Mouse (Mus musculus) cerebellum, adult (tissue): ENCODE results near the gene Igsf10.
"Not testable (repeated sequence)": the region's sequence is repeated elsewhere in the genome, so short reads cannot be mapped to it uniquely, and the experiment has no call there.

Experiments used
- ATAC-seq: cut with Nextera tagmentation; 2 replicates; pipeline ENCODE4 v1.9.2; 2017; ENCODE audit warnings: mild to moderate bottlenecking, moderate library complexity, mixed read lengths; ENCODE audit not compliant: insufficient number of reproducible peaks, low FRiP score, low TSS enrichment

Gene Igsf10

GRCm38 (mm10) chr3:59344065-59344905 is at the start of gene Igsf10:
Gene Igsf10, minus strand, starts transcription at chr3:59344394.
- ATAC-seq: peak; percentile 60

GRCm38 (mm10) chr3:59385553-59385952 is 41.4 kb upstream of the Igsf10 start:
- no peak for ATAC-seq

DNA sequence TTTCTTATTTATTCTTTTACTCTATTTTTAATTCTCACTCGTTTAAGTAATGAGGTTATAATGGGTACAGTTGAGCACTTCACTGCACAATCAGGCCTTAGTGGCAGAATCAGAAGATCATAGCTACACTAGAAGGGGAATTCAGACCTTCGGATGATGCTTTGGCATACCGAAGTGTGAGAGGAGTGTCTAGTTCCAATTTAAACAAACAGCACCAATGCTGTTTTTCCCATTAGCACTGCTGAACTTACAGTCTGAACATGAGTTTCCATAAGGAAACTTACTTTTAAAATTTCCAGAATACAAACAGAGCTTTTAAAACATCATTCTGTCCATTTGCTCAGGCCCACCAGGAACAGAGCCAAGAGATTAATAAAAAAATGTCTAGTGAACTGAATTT is 40.8 kb upstream of the Igsf10 start:
- ATAC-seq: no peak

DNA sequence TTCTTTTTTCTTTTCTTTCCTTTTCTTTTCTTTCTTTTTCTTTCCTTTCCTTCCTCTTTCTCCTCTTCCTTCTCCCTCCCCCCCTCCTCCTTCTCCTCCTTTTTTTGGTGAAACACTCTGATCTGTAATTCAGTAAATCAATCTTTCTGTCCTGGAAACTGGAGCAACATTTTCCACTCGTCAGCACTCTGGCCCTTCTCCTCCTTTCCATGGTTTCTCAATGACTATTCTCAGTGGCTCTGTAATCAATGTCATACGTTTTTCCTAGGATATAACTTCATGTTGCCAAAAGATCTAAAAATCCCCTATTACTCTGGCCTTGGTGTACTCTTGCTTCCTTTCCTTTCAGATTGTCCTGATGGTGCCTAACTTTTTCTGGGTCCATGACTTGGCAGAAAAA is 40.1 kb upstream of the Igsf10 start:
- no peak for ATAC-seq

GRCm38 (mm10) chr3:59378791-59379190 is 34.6 kb upstream of the Igsf10 start:
- ATAC-seq: not testable (repeated sequence)

DNA sequence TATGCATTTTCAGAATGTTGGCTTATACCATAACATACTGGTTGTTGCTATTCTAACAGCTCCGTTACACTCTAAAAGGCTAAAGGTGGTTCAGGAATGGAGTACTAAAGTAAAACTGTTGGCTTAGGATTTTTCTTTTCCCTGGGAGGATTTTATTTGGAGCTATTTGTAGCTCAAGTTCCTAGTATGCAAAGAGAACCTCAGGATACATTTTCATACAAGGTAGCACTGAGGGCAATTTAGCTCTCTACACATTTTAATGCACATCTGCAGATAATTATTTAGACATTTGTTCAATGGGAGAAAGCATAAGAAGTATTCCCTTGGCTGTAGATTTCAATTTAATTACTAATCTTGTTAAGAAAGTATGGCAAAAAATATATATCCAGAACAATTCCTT is 17.7 kb upstream of the Igsf10 start:
- no peak for ATAC-seq

- ATAC-seq: no peak
Observed at GRCm38 (mm10) chr3:59360102-59360501, 15.9 kb upstream of the Igsf10 start.

GRCm38 (mm10) chr3:59354156-59354555 is 10.0 kb upstream of the Igsf10 start:
- no peak for ATAC-seq

DNA sequence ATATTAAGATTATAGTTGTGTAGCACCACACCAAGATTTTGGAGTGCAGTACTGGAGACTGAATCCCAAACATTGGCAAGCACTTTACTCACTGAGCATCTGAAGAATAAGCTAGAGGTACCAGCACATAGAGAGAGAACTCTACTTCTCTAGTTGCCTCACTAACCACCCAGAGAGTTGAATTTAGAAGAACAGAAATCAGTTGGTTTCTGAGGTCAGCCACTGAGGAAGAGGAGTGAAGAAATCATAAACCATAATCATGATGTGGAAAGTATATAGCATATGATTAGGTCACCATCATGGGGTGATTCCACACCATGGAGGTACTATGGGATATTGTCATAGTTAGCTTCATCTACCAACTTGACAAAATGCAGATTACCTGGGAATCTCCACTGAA is 7.6 kb upstream of the Igsf10 start:
- ATAC-seq: no peak

DNA sequence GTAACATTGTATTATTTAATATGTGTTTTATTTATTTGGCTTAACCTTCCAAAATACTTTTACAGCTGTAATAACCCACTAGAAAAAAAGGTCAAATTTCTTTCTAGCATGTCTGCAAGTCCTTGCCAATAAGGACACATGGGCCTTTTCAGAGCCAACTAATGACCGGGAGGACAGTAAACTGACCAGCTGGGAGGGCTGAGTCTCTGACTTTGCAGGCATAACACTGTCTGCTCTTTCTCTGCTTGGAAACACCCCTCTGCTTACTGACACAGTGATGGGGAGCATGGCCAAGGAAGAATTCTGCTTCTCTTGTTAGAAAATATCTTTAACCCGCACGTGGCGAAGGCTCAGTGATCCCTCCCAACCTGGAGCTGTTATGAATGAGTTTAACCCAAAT is 1.2 kb downstream of the Igsf10 start:
- ATAC-seq: peak; percentile 82

DNA sequence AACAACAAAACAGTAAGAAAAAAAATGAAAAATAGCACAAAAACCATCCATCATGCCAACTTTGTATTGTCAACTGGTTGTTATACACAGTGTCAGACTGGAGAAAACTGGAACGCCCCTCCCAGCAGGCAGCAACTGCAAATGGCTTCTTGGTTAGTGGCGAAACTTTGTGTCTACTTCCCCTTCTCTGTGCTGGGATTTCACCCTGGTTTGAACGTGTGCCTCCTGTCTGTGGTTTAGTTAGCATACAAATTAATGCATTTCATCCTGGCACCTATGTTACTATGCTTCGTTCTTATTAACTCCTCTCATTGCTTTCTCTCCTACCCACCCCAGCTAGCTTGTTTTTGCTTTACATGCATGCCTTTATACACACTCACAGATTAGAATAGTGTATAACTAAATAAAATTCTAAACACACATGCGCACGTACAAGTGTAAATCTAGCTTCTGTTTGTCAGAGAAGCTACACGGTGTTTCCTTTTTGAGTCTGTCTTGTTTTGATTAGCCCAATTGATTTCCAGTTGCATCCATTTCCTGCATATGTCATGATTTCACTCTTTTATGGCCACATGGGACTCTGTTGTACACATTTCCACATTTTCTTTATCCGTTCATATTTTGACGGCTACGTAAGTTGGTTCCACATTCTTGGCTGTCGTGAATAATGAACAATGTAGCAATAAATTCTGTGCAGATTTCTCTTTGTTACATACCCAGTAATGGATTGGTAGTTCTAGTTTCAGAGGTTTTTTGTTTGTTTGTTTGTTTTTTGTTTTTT is 2.4 kb downstream of the Igsf10 start:
- no peak for ATAC-seq

DNA sequence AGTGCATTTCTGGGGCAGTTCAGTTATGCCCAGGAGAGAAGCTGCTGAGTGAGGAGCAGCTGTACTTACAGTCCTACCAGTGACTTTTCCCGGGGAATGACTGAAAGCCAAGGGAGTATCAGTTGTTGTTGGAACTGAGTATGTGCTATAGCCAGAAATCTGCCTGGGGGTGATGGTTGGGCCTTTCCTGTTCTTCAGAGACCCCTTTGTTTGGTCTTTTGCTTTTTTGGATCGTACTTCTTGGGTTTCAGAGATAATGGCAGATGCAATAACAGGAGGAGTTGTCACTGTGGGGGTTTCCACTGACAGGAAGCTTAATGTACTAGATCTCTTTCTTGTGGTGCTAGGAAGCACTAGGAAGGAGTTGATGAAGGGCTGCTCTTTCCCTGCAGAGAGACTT is 15.7 kb downstream of the Igsf10 start:
- ATAC-seq: no peak

DNA sequence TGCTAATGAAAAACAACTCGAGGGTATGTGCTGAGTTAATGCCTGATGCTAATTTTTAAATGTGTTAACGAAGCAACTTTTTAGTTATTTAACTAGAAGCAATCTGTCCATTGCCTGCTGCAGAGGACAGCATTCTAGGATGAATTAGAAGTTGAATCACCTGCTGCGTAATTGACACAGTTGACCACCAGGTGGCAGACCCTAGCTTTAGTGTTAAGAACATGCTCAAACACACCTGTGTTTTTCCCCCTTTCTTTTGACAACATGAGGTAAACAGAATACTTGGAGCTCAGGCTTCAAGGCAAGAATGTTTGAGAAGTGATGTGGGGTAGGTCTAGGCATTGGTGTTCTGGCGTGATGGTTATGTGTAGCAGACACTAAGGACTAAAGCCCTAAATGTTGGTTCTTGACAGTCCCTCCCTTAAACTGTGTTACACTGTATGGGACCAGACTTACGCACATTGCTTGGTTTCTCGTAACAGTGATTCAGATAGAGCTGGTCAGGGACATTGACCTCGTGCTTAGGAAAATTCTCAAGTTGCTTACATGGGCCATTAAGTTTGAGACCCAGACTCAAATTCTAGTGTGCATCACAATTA is 22.8 kb downstream of the Igsf10 start:
- peak; percentile 57 for ATAC-seq

DNA sequence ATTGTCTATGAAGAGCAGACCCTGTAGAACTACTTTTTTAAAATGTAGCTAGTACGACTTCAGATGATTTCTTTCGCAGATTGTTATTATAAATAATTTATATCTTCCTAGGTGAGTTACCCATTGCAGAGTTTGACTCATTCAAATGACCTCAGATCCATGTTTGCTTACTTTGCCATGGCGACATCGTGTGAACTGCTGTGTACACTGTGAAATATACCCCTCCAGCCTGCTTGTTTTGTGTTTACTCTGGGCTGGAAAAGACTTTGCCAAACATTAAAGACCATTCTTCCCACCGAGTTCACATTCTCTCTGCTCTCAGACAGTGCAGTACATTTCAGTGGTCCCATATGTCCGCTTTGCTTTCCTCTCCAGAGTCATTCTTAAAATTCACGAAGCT is 28.1 kb downstream of the Igsf10 start:
- no peak for ATAC-seq

DNA sequence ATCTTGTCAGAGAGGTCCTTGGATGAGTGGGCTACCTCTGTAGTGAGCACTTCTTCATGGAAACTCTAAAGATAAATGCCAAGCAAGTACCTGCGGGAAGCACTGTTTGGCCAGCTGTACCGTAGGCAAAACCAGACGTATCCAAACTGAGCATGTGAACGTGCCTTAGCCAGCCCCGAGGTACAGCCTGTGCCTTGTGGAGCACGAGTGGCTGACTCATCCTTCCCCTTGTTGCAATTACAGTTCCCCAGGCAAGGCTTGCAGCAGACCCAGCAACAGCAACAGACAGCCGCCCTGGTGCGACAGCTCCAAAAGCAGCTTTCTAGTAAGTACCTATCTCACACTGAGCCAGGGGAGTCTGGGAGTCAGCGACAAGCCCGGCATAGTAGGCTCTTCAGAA is 31.6 kb downstream of the Igsf10 start:
- ATAC-seq: peak; percentile 10; the same call in 1 of the 2 replicates

GRCm38 (mm10) chr3:59305518-59305917 is 38.7 kb downstream of the Igsf10 start:
- ATAC-seq: no peak

DNA sequence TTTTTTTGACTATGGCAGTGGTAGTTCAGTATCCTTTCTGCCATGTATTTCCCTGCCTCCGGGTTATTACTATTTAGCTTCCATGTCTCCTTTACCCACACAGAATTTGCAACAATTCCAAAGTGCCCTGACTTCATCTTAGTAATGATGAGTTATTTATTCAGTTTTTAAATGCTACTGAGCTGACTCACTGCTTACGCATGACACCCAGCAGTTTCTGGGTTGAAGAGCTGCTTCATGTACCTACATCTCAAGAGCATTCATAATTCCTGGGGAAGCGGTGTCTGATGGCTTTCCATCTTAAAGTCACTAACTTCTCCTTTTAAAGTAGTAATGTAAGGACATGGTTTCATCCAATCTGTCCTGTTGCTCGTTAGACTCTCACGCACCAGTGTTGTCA is 39.2 kb downstream of the Igsf10 start:
- ATAC-seq: no peak

GRCm38 (mm10) chr3:59297653-59298052 is 46.5 kb downstream of the Igsf10 start:
- peak; percentile 36; the same call in 1 of the 2 replicates for ATAC-seq

DNA sequence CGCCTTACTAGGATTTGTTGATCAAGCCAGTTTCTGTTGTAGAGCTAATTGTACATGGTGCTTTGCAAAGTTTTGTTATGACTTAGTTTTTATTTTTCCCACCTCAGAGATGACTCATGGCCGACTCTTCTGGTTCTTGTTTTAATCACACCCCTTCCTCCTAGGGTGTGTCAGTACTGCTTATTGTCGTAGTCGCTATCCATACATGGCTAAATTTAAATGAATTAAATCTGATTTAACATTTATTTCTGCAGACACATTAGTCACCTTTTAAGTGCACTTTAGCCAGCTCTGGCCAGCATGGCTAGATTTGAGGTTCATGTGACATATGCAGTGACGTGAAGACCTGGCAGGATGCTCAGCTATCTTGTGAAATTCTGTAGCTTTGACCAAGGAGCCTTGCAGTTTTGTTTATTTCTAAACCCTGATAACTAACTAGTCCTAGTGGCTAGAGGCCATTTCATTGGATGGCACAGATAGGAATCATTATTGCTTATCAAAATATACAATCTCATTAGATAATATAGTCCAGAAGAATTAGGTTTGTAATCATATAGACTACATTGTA is 47.5 kb downstream of the Igsf10 start:
- ATAC-seq: no peak

- no peak for ATAC-seq
Observed at GRCm38 (mm10) chr3:59295699-59296562, 48.3 kb downstream of the Igsf10 start.
